Mouse (Mus musculus) heart, adult 2 months (tissue): ENCODE measurements around the gene Nos1ap. TPM values are rescaled to one million over a fixed set of nuclear protein-coding genes. Genes with fewer than 3 reads are reported as not detected.

Source experiments
- DNase-seq, 2 experiments: peaks; one replicate each; pipeline ENCODE4 v3.0.0; 2021
- H3K27ac ChIP-seq: fragments of 200-600 bp; 2 replicates; pipeline ENCODE4 v1.8.1; 2022
- H3K27me3 ChIP-seq: fragments of 200-500 bp; 2 replicates; pipeline ENCODE4 v1.6.1; 2012; ENCODE audit warnings: mild to moderate bottlenecking, low read length, inconsistent platforms, mixed read lengths; ENCODE audit not compliant: control insufficient read depth, insufficient read depth
- H3K36me3 ChIP-seq: fragments of 200-500 bp; 2 replicates; pipeline ENCODE4 v1.6.1; 2012; ENCODE audit warnings: low read length, inconsistent platforms; ENCODE audit not compliant: control insufficient read depth, insufficient read depth
- H3K4me1 ChIP-seq: fragments of 200-500 bp; 2 replicates; pipeline ENCODE4 v1.6.1; 2011; ENCODE audit warnings: low read length; ENCODE audit not compliant: control insufficient read depth, insufficient read depth
- H3K4me3 ChIP-seq: fragments of 200-600 bp; 2 replicates; pipeline ENCODE4 v1.8.1; 2022
- H3K79me2 ChIP-seq: fragments of 200-500 bp; replicated peaks from 2 replicates; pipeline ENCODE4 v1.6.1; 2012; ENCODE audit warnings: mild to moderate bottlenecking, inconsistent platforms, low read length, moderate library complexity, mixed read lengths; ENCODE audit not compliant: control insufficient read depth, insufficient read depth
- H3K9ac ChIP-seq: fragments of 200-500 bp; 2 replicates; pipeline ENCODE4 v1.6.1; 2012; ENCODE audit warnings: low read depth, mild to moderate bottlenecking, control low read depth, inconsistent platforms, low read length, mixed read lengths
- CTCF ChIP-seq: fragments of 200-600 bp; IDR thresholded peaks from 2 replicates; pipeline ENCODE4 v1.8.1; 2022; ENCODE audit warnings: antibody characterized with exemption, mild to moderate bottlenecking, moderate library complexity
- EP300 ChIP-seq: fragments of 200-500 bp; IDR thresholded peaks from 2 replicates; pipeline ENCODE4 v1.6.1; 2011; ENCODE audit warnings: low read depth, low read length, control low read depth; ENCODE audit not compliant: insufficient read depth
- POLR2A ChIP-seq: fragments of 200-500 bp; IDR thresholded peaks from 2 replicates; pipeline ENCODE4 v1.6.1; 2011; ENCODE audit warnings: mild to moderate bottlenecking, low read depth, low read length, control low read depth; ENCODE audit not compliant: insufficient read depth
- WGBS: fragments of 180-500 bp; shearing (Covaris S2); methylation state at CpG from one replicate; pipeline ENCODE4 v1.1.7; 2018; 5-methylcytosine and 5-hydroxymethylcytosine counted together
- intact Hi-C: fragments of 180-260 bp; cut with DNase I; formaldehyde crosslinking; loops from one replicate; pipeline ENCODE4 v1.15.1; 2025
- polyA plus RNA-seq: library from polyadenylated mRNA; depleted of rRNA; stranded (reverse); fragments of >200 nt; gene quantifications from 2 replicates; pipeline ENCODE4 v1.2.3, GENCODE M21; 2012
- total RNA-seq, 2 experiments: library from RNA; stranded (reverse); gene quantifications; 2 replicates each; pipeline ENCODE4 v1.2.3; 2021

Nos1ap gene
- total and polyA plus RNA-seq, 3 experiments, result 11.5 to 24.0 (median 22.0) TPM

- WGBS, result 79% methylated on average over 1 of the region's 1 CpGs
- no peak for DNase-seq
- H3K9ac ChIP-seq, result no peak overlapping the region
- TF ChIP-seq POLR2A (no peak), CTCF (no peak), EP300 (no peak)
- H3K27ac ChIP-seq, result no peak overlapping the region
- H3K4me1 ChIP-seq, result peaks cover 1% of the 10 kb centered on the region; the same call in 1 of the 2 replicates
- H3K4me3 ChIP-seq, result no peak overlapping the region
- no peaks in the 10 kb centered on the region for H3K36me3 ChIP-seq
- intact Hi-C loops, result no loop called here
- H3K79me2 ChIP-seq, result no peaks in the 10 kb centered on the region; the same call in 1 of the 2 replicates
- H3K27me3 ChIP-seq, result no peaks in the 10 kb centered on the region
Measured at GRCm38 (mm10) chr1:170501970-170502369, 87.7 kb downstream of the Nos1ap start.

DNA sequence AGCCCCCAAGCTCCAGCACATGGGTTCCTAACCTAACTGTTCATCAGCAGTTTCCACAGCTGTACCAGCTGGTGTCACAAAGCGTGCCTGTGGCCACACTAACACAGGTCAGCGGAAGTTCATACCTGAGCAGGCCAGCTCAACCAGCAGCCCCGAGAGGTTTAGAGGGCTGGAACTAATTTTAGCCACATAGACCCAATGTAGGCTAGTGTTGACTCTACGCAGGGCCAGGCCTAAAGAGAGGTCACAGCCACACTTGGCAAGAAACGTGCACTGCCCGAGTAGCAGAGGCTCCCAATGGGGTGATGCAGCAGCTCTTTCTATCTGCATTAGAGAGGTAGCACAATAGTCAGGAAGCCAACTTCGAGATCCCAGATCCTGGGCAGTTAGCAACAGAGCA lies 88.1 kb downstream of the Nos1ap start:
- DNase-seq, result peak in 1 of 2 experiments; percentile 42
- intact Hi-C loops, result no loop called here

DNA sequence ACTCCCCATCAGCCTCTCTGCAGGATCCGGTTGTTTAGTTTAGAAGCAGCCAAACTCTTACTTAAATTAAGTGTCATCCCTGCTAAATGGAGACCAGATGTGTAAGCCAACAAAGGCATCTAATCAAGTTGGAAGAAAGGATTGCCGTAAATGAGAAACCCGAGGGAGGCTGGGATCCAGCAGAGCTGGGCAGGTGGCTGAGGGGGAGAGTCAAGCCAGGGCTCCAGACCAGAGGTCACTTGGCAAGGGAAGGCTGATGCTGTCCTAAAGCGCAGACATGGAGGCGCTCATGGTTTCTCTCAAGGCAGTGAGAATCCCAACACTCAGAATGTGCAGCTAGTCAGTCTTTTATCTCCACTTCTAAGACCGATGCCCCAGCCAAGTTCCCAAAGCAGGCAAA lies 89.8 kb downstream of the Nos1ap start:
- WGBS, result 57% methylated on average over 6 of the region's 6 CpGs
- no peak for DNase-seq
- peaks cover 1% of the 10 kb centered on the region; the same call in 1 of the 2 replicates for H3K4me1 ChIP-seq

More for the DNA sequence above, 88.1 kb downstream of the Nos1ap start:
- H3K27me3 ChIP-seq, result no peaks in the 10 kb centered on the region
- H3K27ac ChIP-seq, result no peak overlapping the region
- 68% methylated on average over 7 of the region's 7 CpGs for WGBS
- no peak overlapping the region for H3K9ac ChIP-seq
- no peak overlapping the region for H3K4me3 ChIP-seq
- H3K4me1 ChIP-seq, result peaks cover 1% of the 10 kb centered on the region; the same call in 1 of the 2 replicates
- no peaks in the 10 kb centered on the region; the same call in 1 of the 2 replicates for H3K79me2 ChIP-seq
- TF ChIP-seq EP300, result no peak
- no peak for TF ChIP-seq POLR2A
- peak; percentile 45 for TF ChIP-seq CTCF
- no peaks in the 10 kb centered on the region for H3K36me3 ChIP-seq

DNA sequence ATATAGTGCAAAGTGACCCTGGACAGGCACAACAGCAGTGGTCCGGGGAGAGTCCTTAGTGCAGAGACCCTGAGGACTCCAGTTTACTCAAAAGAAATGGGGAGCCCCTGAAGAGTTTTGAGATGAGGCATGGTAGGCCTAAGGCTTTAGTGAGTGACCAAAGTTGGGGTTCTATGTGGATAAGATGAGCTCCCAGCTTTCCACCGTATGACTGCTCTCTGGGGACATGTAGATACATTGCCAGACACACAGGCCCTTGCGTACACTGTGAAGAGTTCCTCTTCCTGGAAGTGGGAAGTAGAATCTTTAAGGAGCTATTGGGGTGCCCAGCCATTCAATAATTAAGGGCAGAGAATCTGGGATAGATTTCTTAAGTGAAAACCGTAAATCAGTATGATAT lies 90.2 kb downstream of the Nos1ap start:
- DNase-seq, result no peak
- H3K4me3 ChIP-seq, result no peak overlapping the region
- H3K9ac ChIP-seq, result no peak overlapping the region
- no peaks in the 10 kb centered on the region for H3K27me3 ChIP-seq
- peaks cover 1% of the 10 kb centered on the region; the same call in 1 of the 2 replicates for H3K4me1 ChIP-seq
- intact Hi-C loops, result no loop called here
- 72% methylated on average over 4 of the region's 4 CpGs for WGBS
- H3K79me2 ChIP-seq, result no peaks in the 10 kb centered on the region; the same call in 1 of the 2 replicates
- TF ChIP-seq POLR2A, result no peak
- no peak for TF ChIP-seq EP300
- TF ChIP-seq CTCF, result no peak
- no peaks in the 10 kb centered on the region for H3K36me3 ChIP-seq
- no peak overlapping the region for H3K27ac ChIP-seq

More for the DNA sequence above, 89.8 kb downstream of the Nos1ap start:
- TF ChIP-seq CTCF (no peak), EP300 (no peak), POLR2A (no peak)
- intact Hi-C loops, result no loop called here
- H3K9ac ChIP-seq, result no peak overlapping the region
- H3K36me3 ChIP-seq, result no peaks in the 10 kb centered on the region
- H3K79me2 ChIP-seq, result no peaks in the 10 kb centered on the region; the same call in 1 of the 2 replicates
- no peak overlapping the region for H3K4me3 ChIP-seq
- H3K27me3 ChIP-seq, result no peaks in the 10 kb centered on the region
- H3K27ac ChIP-seq, result no peak overlapping the region

- H3K4me3 ChIP-seq, result no peak overlapping the region
- H3K27ac ChIP-seq, result no peak overlapping the region
- H3K79me2 ChIP-seq, result no peaks in the 10 kb centered on the region; the same call in 1 of the 2 replicates
- H3K4me1 ChIP-seq, result peaks cover 1% of the 10 kb centered on the region; the same call in 1 of the 2 replicates
- intact Hi-C loops, result no loop called here
- TF ChIP-seq POLR2A, result no peak
- no peak for TF ChIP-seq CTCF
- no peak overlapping the region for H3K9ac ChIP-seq
- no peaks in the 10 kb centered on the region for H3K36me3 ChIP-seq
- no peak for DNase-seq
- 79% methylated on average over 4 of the region's 4 CpGs for WGBS
- H3K27me3 ChIP-seq, result no peaks in the 10 kb centered on the region
Measured at GRCm38 (mm10) chr1:170498645-170499044, 91.0 kb downstream of the Nos1ap start.

GRCm38 (mm10) chr1:170496221-170496620 lies 93.4 kb downstream of the Nos1ap start:
- intact Hi-C loops, result no loop called here
- Histone ChIP-seq H3K79me2 (no peaks in the 10 kb centered on the region; the same call in 1 of the 2 replicates), H3K9ac (no peak overlapping the region), H3K36me3 (no peaks in the 10 kb centered on the region), H3K27me3 (no peaks in the 10 kb centered on the region), H3K4me1 (peaks cover 1% of the 10 kb centered on the region; the same call in 1 of the 2 replicates), H3K27ac (no peak overlapping the region), H3K4me3 (no peak overlapping the region)
- TF ChIP-seq EP300 (no peak), POLR2A (no peak)
- WGBS, result 88% methylated on average over 8 of the region's 8 CpGs
- no peak for DNase-seq
